Mouse (Mus musculus) kidney, embryonic 15.5 days (tissue): ENCODE data around the gene Nhs. TPM values are rescaled to one million over a fixed set of nuclear protein-coding genes. Genes with fewer than 3 reads are reported as not detected.

Experiments used
- ATAC-seq: fragments of 200-750 bp; cut with Nextera tagmentation; replicated peaks from 2 replicates; pipeline ENCODE4 v1.8.0; 2017; ENCODE audit warnings: moderate TSS enrichment; ENCODE audit not compliant: low FRiP score
- H3K27ac ChIP-seq: fragments of 300-500 bp; sonication (generic); 2 replicates; pipeline ENCODE4 v1.5.1; 2015; ENCODE audit warnings: mild to moderate bottlenecking, inconsistent platforms
- H3K27me3 ChIP-seq: fragments of 300-500 bp; sonication (generic); 2 replicates; pipeline ENCODE4 v1.6.1; 2015; ENCODE audit warnings: inconsistent platforms
- H3K36me3 ChIP-seq: fragments of 300-500 bp; sonication (generic); 2 replicates; pipeline ENCODE4 v1.6.1; 2015; ENCODE audit warnings: inconsistent platforms
- H3K4me1 ChIP-seq: fragments of 300-500 bp; sonication (generic); 2 replicates; pipeline ENCODE4 v1.6.1; 2015; ENCODE audit warnings: inconsistent platforms
- H3K4me2 ChIP-seq: fragments of 300-500 bp; sonication (generic); 2 replicates; pipeline ENCODE4 v1.6.1; 2015; ENCODE audit warnings: moderate library complexity, mild to moderate bottlenecking, inconsistent platforms
- H3K4me3 ChIP-seq: fragments of 300-500 bp; sonication (generic); replicated peaks from 2 replicates; pipeline ENCODE4 v1.5.1; 2015; ENCODE audit warnings: mild to moderate bottlenecking, inconsistent platforms
- H3K9ac ChIP-seq: fragments of 300-500 bp; sonication (generic); 2 replicates; pipeline ENCODE4 v1.6.1; 2015; ENCODE audit warnings: mild to moderate bottlenecking, inconsistent platforms
- H3K9me3 ChIP-seq: fragments of 300-500 bp; sonication (generic); replicated peaks from 2 replicates; pipeline ENCODE4 v1.6.1; 2016; ENCODE audit warnings: inconsistent platforms
- WGBS: fragments of 180-500 bp; shearing (Covaris S2); methylation state at CpG from one replicate; pipeline ENCODE4 v1.1.7; 2015; ENCODE audit warnings: mixed read lengths; 5-methylcytosine and 5-hydroxymethylcytosine counted together
- polyA plus RNA-seq: library from polyadenylated mRNA; unstranded; fragments of >200 nt; fragmentation: Nextera tagmentation; extraction: Ambion mirVana; gene quantifications from 2 replicates; pipeline ENCODE4 v1.2.1, GENCODE M21; 2015

Gene Nhs
- polyA plus RNA-seq, 1 experiment from 2014 or later = 3.1 TPM

- Histone ChIP-seq H3K36me3 (no peaks in the 10 kb centered on the region), H3K4me3 (peak overlapping the region; percentile 12; the same call in 1 of the 2 replicates), H3K27ac (peak overlapping the region; percentile 75), H3K9ac (no peak overlapping the region), H3K27me3 (peaks cover 46% of the 10 kb centered on the region), H3K4me2 (peak overlapping the region; percentile 39), H3K9me3 (no peaks in the 10 kb centered on the region), H3K4me1 (peaks cover 9% of the 10 kb centered on the region; the same call in 1 of the 2 replicates)
- WGBS = 22% methylated on average over 6 of the region's 6 CpGs
- peak; percentile 86 for ATAC-seq
Measured at GRCm38 (mm10) chrX:161925973-161926682, 233.4 kb downstream of the Nhs start.

GRCm38 (mm10) chrX:161922655-161923054 is 236.9 kb downstream of the Nhs start:
- Histone ChIP-seq H3K4me2 (no peak overlapping the region), H3K4me1 (peaks cover 9% of the 10 kb centered on the region; the same call in 1 of the 2 replicates), H3K4me3 (no peak overlapping the region), H3K27ac (no peak overlapping the region), H3K36me3 (no peaks in the 10 kb centered on the region), H3K9ac (no peak overlapping the region), H3K27me3 (peaks cover 39% of the 10 kb centered on the region), H3K9me3 (no peaks in the 10 kb centered on the region)
- 88% methylated on average over 2 of the region's 2 CpGs for WGBS
- no peak for ATAC-seq

GRCm38 (mm10) chrX:161921581-161921980 is 237.9 kb downstream of the Nhs start:
- H3K4me1 ChIP-seq = peaks cover 6% of the 10 kb centered on the region; the same call in 1 of the 2 replicates
- WGBS = 50% methylated on average over 1 of the region's 1 CpGs

GRCm38 (mm10) chrX:161909963-161910362 is 249.6 kb downstream of the Nhs start:
- Histone ChIP-seq H3K36me3 (no peaks in the 10 kb centered on the region), H3K27me3 (peaks cover 77% of the 10 kb centered on the region), H3K27ac (no peak overlapping the region), H3K4me3 (no peak overlapping the region), H3K4me1 (peaks cover 15% of the 10 kb centered on the region; the same call in 1 of the 2 replicates), H3K4me2 (no peak overlapping the region), H3K9ac (no peak overlapping the region), H3K9me3 (no peaks in the 10 kb centered on the region)
- ATAC-seq = no peak
- WGBS = 65% methylated on average over 4 of the region's 4 CpGs

More at GRCm38 (mm10) chrX:161921581-161921980, 237.9 kb downstream of the Nhs start:
- Histone ChIP-seq H3K9ac (no peak overlapping the region), H3K4me3 (no peak overlapping the region), H3K36me3 (no peaks in the 10 kb centered on the region), H3K4me2 (no peak overlapping the region), H3K27me3 (peaks cover 36% of the 10 kb centered on the region), H3K27ac (no peak overlapping the region), H3K9me3 (no peaks in the 10 kb centered on the region)
- ATAC-seq = no peak

- 20% methylated on average over 48 of the region's 48 CpGs for WGBS
- Histone ChIP-seq H3K4me2 (peak overlapping the region; percentile 84), H3K9me3 (no peaks in the 10 kb centered on the region), H3K4me3 (peak overlapping the region; percentile 48), H3K9ac (peak overlapping the region; percentile 33; the same call in 1 of the 2 replicates), H3K27ac (peak overlapping the region; percentile 27; the same call in 1 of the 2 replicates), H3K4me1 (peaks cover 15% of the 10 kb centered on the region; the same call in 1 of the 2 replicates), H3K27me3 (peaks cover 70% of the 10 kb centered on the region), H3K36me3 (no peaks in the 10 kb centered on the region)
- ATAC-seq = peak; percentile 74
Measured at GRCm38 (mm10) chrX:161908652-161909403, 250.7 kb downstream of the Nhs start.

GRCm38 (mm10) chrX:161907595-161908592 is 251.6 kb downstream of the Nhs start:
- H3K4me2 ChIP-seq = peak overlapping the region; percentile 84
- 0 out of 2 replicates have a peak overlapping the region, but pooled peaks have one; percentile 27 for H3K27ac ChIP-seq
- peaks cover 71% of the 10 kb centered on the region for H3K27me3 ChIP-seq
- H3K36me3 ChIP-seq = no peaks in the 10 kb centered on the region
- ATAC-seq = peak; percentile 57
- peak overlapping the region; percentile 48 for H3K4me3 ChIP-seq
- no peaks in the 10 kb centered on the region for H3K9me3 ChIP-seq
- H3K4me1 ChIP-seq = peaks cover 15% of the 10 kb centered on the region; the same call in 1 of the 2 replicates
- H3K9ac ChIP-seq = peak overlapping the region; percentile 33
- 22% methylated on average over 53 of the region's 53 CpGs for WGBS

GRCm38 (mm10) chrX:161894442-161894841 is 265.1 kb downstream of the Nhs start:
- no peaks in the 10 kb centered on the region for H3K9me3 ChIP-seq
- 62% methylated on average over 2 of the region's 2 CpGs for WGBS
- H3K36me3 ChIP-seq = no peaks in the 10 kb centered on the region
- H3K4me3 ChIP-seq = no peak overlapping the region
- no peak overlapping the region for H3K27ac ChIP-seq
- H3K4me1 ChIP-seq = no peaks in the 10 kb centered on the region
- ATAC-seq = no peak
- H3K4me2 ChIP-seq = no peak overlapping the region
- H3K9ac ChIP-seq = no peak overlapping the region
- peaks cover 31% of the 10 kb centered on the region for H3K27me3 ChIP-seq

- no peaks in the 10 kb centered on the region for H3K4me1 ChIP-seq
- H3K36me3 ChIP-seq = no peaks in the 10 kb centered on the region
- WGBS = 79% methylated on average over 3 of the region's 3 CpGs
- no peak overlapping the region for H3K27ac ChIP-seq
- H3K4me3 ChIP-seq = no peak overlapping the region
- H3K9ac ChIP-seq = no peak overlapping the region
- H3K4me2 ChIP-seq = no peak overlapping the region
- no peak for ATAC-seq
- H3K27me3 ChIP-seq = peaks cover 10% of the 10 kb centered on the region; the same call in 1 of the 2 replicates
- no peaks in the 10 kb centered on the region for H3K9me3 ChIP-seq
Measured at GRCm38 (mm10) chrX:161883661-161884060, 275.9 kb downstream of the Nhs start.

GRCm38 (mm10) chrX:161877123-161877522 is 282.4 kb downstream of the Nhs start:
- 73% methylated on average over 1 of the region's 1 CpGs for WGBS

GRCm38 (mm10) chrX:161873511-161873910 is 286.0 kb downstream of the Nhs start:
- H3K9ac ChIP-seq = no peak overlapping the region
- peaks cover 35% of the 10 kb centered on the region for H3K27me3 ChIP-seq
- ATAC-seq = no peak
- no peak overlapping the region for H3K27ac ChIP-seq
- H3K9me3 ChIP-seq = no peaks in the 10 kb centered on the region
- H3K4me1 ChIP-seq = no peaks in the 10 kb centered on the region
- H3K4me2 ChIP-seq = no peak overlapping the region
- H3K36me3 ChIP-seq = 0 out of 2 replicates have a peak, but pooled peaks cover 4% of the 10 kb centered on the region
- no peak overlapping the region for H3K4me3 ChIP-seq

More at GRCm38 (mm10) chrX:161877123-161877522, 282.4 kb downstream of the Nhs start:
- Histone ChIP-seq H3K9ac (no peak overlapping the region), H3K4me1 (no peaks in the 10 kb centered on the region), H3K36me3 (no peaks in the 10 kb centered on the region), H3K4me2 (no peak overlapping the region), H3K9me3 (no peaks in the 10 kb centered on the region), H3K4me3 (no peak overlapping the region), H3K27ac (no peak overlapping the region), H3K27me3 (peaks cover 28% of the 10 kb centered on the region)
- ATAC-seq = no peak

- WGBS = 86% methylated on average over 7 of the region's 7 CpGs
- Histone ChIP-seq H3K4me3 (no peak overlapping the region), H3K9me3 (no peaks in the 10 kb centered on the region), H3K36me3 (0 out of 2 replicates have a peak, but pooled peaks cover 4% of the 10 kb centered on the region), H3K27me3 (peaks cover 25% of the 10 kb centered on the region), H3K4me2 (no peak overlapping the region), H3K4me1 (no peaks in the 10 kb centered on the region), H3K27ac (no peak overlapping the region), H3K9ac (no peak overlapping the region)
- ATAC-seq = no peak
Measured at GRCm38 (mm10) chrX:161871306-161871705, 288.2 kb downstream of the Nhs start.
